Mouse (Mus musculus) right cerebral cortex, adult 2 months (tissue): ENCODE results near the gene Wwox.

Experiments
- DNase-seq, 2 experiments: peaks; one replicate each; pipeline ENCODE4 v3.0.0; 2021 to 2022; ENCODE audit warnings: low spot score in 2 of 2

Wwox gene

DNA sequence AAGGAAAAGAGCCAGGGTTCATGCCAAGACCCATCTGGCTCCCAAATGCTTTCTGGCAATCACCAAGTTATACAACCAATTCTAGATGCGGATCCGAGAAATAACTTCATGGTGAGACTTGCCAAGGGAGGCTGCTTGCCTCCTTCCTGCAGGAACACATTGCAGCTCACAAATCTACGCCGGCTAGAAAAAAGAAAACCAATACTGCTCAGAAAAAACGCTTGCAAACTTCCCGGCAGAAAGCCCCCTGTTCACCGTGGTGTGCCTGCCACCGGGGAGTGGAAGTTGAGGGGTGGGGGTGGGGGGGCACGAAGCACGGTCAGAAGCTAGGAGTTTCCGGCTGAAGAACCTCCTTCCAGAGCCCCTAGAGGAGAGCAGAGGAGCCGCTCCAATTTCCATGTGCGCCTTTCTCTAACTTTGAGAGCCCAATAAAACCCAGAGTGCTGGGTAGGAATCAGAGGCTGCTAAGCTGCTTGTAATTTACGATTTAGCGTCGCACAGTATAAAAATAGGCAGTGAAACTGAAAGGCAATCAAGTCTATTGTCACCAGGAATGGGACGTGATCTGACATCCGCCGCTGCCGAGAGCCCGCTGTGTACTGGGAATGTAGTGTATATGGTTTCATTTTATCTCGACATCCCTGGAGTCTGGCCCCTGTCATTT, 720.4 kb downstream of the Wwox start:
- DNase-seq, result peak; percentile 47 to 60

DNA sequence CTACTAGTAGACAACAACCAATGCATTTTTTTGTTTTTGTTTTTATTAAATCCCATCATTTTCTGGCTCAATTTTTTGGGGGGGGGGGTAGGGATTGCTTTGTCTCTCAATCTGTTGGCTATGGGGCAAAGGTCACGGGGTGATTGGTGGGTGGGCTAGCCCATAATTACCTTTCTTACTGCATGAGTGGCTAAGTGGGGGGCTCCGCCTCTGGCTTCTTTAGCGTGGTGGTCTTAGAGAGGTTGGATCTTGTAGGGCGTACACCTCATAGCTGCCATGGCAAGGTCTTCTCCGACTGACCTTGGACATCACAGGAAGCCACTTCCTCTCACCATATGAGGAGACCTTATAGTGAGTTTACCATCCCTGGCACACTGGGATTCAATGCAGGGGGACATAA, 721.0 kb downstream of the Wwox start:
- DNase-seq, result no peak

DNA sequence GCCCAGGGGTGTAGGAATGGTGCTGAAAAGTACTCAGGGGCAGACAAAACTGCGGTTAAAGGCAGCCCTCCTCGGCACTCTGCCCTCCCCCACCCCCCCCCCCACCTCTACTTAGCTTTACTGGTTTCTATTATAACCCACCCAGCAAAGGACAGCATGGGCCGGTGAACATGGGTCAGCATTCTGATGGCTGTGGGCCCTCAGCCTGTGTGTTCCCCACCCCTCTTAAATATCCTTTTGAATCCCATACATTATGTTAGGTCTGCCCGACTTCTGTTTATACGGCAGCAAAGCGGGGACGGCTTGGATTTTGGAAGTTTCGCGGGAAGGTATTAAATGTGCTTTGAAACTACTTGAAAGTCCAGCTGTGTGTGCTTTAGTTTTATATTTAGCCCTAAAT, 722.1 kb downstream of the Wwox start:
- DNase-seq, result no peak

DNA sequence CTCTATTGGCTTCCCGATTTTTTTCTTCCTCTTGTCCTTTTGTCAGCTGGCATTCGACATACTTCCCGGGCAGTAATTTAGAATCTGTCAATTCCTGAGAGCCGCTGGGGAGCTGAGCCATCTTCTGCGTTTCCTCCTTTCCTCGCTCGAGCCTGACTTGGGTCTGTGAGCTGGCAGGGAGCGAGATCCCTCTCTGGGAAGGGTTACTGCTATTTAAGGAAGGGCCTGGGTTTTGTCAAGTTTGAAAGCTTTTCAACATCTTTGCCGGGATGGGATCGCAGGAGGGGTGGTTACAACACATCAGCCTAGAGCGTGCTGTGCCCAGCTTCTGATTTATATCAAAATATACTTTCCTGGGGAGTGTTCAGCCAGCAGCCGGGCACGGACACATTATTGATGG, 725.4 kb downstream of the Wwox start:
- no peak for DNase-seq

DNA sequence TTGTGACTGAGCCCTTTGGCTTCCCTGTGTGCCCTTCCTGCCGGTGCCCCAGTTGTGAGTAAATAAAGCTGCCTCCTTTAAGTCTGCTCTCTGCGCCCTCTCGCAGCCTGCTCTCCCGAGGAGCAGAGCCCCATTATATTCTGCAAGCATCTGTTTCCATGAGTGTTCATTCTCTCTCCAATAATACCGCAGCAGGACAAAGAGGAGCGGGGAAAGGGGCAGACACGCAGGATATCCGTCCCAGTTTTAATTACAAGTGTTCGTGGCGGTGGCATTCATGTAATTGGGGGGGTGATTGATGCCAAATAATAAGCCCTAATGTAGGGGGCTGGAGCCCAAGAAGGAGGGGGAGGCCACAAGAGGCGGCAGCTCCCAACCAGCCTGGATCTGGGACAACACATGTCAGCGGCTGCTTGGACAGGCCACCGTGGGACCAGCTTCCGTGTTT, 734.2 kb downstream of the Wwox start:
- DNase-seq, result no peak

DNA sequence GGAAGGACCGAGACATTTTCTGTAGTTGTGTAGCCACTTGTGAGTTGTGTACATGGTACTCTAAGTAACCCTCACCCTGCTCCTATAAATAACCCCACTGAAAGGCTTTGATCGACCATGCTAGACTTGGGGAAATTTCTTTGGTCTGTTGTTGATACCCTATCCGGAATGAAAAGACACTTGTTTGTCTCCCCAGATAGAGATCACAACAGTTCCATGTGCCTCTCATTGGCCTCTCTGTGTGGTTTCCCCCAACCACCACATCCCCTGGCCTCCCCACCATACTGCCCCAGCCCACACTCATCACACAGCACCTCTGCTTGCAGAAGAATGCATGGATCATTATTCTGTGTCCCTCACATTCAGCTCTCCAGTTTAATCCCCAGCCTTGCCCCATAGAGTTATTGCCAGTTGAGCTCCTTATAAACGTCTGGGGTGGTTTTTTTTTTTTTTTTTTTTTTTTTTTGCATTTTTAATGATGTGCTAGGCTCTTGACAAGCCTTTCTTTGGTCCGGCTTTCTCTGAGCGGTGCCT, 746.0 kb downstream of the Wwox start:
- no peak for DNase-seq

DNA sequence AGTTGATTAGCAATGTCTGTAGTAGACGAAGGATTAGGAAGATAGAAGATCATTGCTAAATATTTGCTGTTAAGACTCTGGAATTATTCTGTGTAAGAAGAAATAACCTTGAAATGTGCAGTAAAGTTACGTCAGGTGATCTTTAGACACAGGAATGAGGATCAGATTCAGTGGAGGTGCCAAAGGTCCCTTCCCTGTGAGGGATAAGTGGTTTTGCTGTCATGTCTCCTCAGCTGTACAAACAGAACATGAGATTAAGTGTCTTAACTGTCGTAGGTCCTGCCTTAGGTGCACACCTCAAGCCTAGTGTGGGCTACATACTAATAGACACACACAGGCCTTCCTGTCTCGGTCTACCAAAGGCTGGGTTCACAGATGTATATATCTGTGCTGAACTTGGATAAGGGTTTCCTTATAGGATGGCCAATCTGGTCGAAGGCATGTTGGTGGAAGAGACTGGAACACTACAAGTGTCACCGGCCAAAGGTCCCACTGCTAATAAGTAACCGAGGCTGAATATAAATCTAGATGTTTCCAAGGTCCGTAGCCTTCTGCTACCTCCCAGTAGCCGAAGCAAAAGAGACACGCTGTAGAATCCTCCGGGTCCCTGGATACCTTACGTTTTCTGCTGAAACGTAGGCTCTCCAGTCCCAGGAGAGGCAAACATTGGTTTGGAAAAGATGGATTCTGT, 746.8 kb downstream of the Wwox start:
- no peak for DNase-seq

DNA sequence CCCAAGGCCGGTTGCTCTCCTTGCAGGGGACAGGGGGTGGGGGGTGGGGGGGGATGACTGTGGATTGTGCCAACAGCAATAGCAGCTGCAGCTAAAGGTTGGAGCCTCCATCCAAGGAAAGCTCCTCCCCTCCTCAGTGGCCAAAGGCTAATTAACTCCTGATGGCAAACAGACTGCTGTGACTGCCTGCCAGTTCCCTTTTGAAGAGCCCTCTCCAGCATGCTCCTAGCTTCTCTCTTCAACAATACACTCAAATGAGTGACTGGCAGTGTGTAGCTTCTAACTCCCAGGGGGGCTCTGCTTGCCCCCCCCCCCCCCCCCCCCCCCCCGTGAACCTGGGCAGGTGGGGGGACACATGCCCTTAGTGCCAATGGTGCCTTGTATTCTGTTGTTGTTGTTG, 747.4 kb downstream of the Wwox start:
- DNase-seq, result no peak

DNA sequence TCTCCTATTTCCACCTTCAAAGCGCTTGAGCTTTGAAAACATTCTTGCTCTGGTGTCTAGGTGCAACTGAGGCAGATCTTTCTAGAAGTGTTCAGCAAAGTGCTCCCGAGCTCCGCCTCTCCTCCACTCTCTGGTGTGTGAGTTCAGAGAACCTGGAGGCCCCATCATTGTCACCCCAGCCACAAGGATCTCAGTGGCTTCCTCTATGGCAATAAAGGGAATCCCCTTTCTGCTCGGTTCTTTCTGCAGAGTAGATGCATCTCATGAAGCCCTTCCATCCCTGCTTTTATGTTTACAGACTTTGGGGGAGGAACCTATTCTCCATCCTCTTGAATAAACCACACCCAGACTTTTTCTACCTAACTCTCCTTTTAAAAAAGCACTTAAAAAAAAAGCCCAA, 749.0 kb downstream of the Wwox start:
- DNase-seq, result no peak

DNA sequence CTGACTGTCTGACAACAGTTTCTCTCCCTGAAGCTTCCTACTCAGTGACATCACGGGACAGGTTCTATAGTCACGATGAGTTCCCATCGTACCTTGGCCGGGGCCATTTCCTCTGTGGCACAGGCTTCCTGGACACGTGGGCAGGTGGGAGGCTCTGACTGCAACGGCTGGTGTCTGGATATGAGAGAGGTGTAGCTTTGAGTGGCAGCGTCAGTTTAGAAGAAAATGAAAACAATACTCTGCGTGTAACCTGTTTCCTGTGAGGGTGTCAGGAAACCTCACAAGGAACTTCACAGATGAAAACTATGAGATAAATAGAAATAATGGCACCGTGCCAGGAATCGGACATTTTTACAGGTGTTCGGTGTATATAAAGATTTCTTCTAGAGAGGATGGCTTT, 750.4 kb downstream of the Wwox start:
- DNase-seq, result no peak

DNA sequence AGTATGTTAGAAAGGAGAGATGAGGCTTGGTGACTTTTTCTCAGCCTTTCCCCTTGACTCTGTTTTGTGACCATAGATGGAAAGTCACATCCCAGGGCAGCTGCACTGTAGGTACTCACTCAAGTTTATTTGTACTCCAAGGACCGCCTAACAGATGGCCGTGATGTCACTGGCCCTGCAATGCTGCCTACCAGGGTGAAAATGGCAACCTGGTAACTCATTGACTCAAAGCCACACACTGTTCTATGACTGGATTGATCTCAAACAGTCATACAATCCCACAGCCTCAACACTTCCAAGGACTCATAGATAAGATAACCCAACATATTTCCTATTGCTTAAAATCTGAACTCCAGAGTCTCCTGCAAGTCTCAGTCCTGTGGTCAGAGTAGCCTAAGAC, 754.3 kb downstream of the Wwox start:
- no peak for DNase-seq

DNA sequence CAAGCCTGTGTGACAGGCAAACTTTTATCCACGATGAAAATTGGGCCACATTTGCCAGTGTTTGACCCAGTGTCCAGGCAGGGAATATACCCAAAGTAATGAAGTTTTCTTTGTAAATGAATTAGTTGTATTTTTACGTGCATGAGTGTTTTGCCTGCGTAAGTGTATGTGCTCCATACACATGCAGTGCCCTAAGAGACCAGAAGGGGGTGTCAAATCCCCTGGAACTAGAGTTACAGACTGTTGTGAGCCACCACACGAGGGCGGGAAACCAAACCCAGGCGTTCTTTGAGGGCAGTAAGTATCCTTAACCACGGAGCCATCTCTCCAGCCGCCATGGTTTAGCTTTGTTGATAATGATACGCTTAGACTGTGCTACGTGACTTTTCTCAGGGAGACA, 755.9 kb downstream of the Wwox start:
- no peak for DNase-seq

DNA sequence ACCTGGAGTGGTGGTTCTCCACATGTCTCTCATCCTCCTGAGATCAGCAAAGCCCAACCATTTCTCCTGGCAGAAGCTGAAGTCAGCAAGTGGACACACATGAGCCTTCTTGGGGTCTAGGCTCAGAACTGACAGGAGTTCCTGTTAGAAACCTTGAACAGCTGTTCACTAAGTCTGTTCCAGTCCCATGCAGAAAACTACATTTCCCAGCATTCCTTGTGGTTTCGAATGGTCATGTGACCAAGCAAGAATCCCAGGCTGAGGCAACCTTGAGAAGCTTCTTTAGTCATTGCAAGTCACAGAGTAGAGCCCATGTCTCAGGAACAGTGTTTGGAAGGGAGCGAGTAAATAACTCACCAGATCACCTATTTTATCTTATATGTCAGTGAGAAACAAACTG, 757.4 kb downstream of the Wwox start:
- DNase-seq, result no peak

DNA sequence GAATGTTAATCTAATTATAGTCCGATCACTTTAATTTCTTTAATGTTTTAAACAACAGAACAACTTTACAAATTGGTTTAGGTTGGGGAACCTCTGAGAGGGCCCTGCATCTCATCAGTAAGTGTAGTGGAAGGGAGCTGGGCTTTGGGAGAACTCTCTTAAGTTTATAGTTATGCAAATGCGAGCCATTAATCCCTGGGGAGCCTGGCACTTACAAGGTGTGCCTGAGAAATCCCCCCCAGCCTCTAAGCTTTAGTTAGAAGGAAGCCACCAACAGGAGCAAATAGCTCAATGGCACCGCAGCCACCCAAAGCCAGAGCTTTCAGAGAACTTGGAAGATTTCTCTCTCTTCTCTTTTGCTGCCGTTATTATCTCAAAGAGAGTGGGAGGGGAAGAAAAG, 759.7 kb downstream of the Wwox start:
- no peak for DNase-seq

DNA sequence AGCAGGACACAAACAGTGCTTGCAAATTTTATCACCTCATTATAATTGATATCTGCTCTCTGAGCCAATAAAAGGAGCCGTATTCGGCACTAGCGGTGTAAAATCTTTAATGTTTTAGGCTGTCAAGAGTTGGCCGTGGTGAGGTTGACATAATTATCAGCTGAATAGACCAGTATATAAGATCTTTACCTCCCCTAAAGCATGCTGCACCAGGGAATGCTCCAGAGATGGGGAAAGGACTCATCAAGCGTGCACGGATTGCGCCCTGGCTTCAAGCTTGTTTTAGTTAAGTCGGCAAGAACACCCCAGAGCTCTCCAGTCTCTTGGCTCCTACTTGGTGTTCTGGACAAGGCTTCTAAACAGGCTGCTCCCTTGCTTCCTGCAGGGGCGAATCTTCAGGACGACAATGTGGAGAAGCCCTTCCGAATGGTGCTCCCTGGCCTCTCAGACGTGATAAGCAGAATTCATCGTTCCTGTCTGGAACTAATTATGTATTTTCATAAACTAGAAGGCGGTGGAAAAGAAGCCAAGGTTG, 760.2 kb downstream of the Wwox start:
- DNase-seq, result no peak

DNA sequence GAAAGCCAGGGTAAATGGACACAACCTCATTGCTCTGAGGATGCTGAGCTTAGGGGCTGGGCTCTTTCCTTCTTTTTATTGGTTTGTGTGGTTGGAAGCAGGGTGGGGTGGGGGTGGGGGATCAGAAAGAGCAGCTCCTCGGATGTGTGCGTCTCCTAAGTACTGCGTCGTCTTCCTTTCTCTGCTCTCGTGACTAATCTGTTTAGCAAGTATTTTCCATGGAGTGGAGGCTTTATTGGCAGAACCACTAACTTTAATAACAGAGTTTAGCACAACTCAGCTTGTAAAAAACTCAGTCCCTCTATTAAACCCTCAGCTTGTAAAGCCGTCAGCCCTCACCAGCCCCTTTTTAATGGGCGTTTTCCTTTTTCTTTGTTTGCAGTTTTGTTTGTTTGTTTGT, 762.3 kb downstream of the Wwox start:
- DNase-seq, result no peak

DNA sequence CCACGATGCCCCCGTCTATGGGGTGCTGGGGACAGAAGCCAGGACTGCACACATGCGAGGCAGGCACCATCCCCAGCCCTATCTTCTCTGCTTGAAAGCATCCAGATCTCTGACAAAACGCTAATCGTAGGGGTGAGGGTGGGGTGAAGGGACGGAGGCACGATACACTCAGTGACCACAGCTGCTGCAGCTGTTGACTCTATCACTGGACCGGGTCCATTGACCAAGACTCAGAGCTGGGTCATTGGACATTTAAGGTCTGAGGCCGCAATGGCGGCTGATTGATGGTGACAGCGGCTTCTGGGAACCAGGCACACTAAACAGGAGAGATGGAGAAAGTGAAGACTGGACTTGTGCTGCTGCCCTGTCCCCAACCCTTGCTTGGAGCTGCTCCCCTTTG, 768.0 kb downstream of the Wwox start:
- no peak for DNase-seq

DNA sequence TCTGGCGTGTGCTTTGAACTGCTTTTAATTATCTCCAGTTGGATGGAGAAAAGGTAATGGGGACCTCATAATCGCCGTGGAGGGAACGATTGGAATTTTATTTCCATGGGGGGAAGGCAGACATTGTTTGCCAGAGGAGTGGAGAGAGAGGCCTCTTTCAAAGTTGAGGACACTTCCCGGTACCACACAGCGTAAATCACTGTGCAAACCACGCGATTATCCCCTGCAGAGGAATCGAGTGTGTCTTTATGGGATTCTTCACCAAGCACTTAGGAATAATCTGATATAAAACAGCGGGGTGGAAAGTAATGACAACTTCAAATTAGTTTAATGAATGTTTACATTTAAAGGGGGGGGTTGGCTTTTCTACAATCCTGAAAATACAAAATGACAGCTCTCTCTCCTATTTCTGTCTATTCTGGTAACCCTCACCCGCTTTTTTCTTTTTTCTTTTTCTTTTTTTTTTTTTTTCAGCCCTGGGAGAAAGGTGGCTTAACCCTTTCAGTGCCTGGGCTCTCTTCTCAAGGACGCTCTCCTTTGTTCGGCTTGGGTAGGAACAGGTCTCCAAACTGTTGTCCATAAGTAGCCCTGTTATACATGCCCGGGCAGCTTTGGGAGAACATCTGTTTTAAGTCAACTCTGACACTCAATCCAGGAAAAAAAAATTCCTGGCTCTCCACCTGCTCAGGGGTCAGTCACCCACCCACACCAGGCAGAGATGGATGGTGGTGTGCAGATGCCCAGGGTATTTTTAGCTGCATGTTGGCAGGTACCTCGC, 769.1 kb downstream of the Wwox start:
- DNase-seq, result no peak

DNA sequence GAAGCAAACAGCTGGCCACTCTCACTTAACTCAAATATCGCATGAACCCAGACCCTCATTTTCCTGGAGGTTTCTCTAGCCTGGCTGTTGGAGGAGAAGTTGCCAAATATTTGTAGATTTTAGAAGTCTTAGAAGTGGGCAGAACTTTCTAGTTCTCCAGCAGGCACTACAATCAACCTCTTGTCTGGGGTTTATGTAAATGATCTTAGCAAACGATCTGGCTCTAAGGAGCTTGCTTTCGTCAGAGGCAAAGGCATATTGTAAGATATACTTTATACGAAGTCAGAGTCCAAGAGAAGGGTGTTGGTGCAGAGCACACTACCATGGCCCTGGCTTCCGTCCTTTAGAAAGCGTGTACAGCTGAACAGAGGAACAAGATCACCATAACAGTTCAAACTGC, 770.6 kb downstream of the Wwox start:
- DNase-seq, result no peak

DNA sequence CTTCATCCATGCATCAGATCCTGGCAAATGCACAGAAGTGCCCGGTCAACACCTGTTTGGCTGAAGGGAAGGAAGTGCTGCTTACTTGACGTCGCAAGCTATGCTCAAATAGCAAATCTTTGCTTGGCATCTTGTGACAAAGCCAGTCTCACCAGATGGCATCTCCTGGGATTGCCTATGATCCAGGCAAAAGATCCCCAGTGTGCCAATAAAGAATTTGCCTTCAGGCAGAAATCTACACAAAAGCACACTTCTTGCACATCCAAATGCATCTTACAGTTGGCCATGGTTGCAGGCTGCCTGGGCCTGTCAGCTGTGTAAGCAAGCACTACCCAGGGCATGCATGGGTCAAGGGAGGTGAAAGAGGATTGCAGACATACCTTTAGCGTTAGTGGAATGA, 773.7 kb downstream of the Wwox start:
- DNase-seq, result no peak

DNA sequence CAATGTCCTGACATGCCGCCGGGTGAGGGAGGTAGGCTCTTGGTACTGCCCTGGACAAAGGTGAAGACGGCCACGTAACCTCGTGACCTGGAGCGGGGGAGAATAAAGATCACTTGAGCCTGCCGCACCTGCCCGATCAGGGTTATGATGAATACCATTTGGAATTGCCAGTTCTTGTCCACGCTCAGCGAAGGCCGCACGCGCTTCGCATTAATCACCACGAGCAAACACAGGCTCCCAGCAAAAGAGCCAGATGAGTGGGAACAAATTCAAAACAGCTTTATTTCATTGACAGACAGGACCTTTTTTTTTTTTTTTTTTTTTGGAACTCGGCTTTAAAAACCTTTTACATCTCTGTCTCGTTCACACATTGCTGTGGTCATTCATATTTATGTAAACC, 775.4 kb downstream of the Wwox start:
- no peak for DNase-seq

DNA sequence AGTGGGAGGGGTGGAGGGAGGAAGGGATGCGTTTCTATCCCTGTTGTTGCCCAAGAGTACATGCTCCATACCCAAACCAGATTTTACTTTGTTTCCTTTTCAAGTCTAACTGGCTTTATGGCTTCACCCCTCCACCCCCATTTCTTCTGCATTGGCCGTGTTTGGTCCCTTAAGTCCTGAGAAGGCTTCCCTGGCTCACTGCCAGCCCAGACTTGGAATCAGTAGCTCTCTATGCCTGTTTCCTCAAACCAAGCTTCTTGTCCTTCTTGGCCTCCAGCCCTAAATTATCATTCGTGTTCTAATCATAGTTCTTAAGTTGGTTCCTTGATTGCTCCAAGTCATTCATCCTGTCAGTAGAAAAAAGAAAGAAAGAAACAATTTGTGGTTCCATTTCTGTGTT, 777.3 kb downstream of the Wwox start:
- no peak for DNase-seq

DNA sequence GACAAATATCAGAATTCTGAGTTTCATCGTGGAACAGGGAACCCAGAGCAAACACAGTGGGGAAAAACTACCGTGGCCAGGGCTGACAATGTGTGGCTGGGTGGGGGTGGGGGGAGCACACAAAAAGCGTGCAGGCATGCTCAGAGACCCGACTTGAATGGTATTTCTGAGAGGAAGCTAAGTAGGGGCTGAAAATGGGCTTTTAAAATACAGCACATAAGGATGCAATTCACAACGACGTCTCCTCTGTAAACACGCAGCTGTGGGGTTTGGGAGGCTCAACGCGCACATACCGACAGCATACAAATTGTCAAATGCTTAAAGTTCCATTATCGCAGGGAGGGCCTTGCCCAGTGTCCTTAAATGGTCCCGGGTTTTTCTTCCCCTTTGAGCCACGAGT, 783.1 kb downstream of the Wwox start:
- no peak for DNase-seq
